Mouse (Mus musculus): Measurements from ENCODE around the gene Ilkap. TPM values are rescaled to one million over a fixed set of nuclear protein-coding genes. Genes with fewer than 3 reads are reported as not detected.

Ilkap gene
- polyA plus RNA-seq, 1 experiment from 2014 or later: 104 TPM

DNA sequence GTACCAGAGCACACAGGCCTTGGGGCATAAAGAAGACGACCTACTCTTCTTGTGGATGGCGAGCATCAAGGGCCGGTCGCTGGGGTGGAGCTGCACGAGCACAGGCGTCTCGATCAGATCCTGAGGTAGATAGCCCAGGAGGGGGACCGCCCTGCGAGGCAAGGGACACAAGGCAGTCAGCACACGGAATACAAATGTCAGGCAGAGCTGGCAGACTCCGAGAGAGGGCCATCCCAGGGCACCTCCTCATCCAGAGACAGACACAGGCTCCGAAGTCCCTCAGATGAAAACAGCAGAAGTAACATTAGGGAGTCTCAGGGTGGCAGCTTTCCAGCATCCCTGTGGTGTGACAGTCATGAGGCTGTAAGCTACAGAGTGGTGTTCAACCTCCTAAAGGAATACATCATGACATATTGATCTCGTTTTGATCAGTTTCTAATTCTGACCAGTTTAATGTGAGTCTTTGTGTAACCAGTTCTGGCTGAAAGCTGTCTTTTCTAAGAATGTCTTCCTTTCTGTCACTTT, 37.1 kb upstream of the Ilkap start:
- Histone ChIP-seq H3K4me1 (replicated peaks) (peaks cover 24% of the 10 kb centered on the region), H3K9ac (no peak overlapping the region), H3K4me3 (no peak overlapping the region), H3K9me3 (replicated peaks) (no peaks in the 10 kb centered on the region), H3K4me2 (no peak overlapping the region), H3K27me3 (replicated peaks) (no peaks in the 10 kb centered on the region), H3K27ac (ENCODE audit: poor library complexity, severe bottlenecking) (peak overlapping the region; percentile 82), H3K36me3 (peaks cover 47% of the 10 kb centered on the region)
- 82% methylated on average over 13 of the region's 13 CpGs for WGBS
- no peak for ATAC-seq (ENCODE audit: insufficient number of reproducible peaks, low FRiP score)

DNA sequence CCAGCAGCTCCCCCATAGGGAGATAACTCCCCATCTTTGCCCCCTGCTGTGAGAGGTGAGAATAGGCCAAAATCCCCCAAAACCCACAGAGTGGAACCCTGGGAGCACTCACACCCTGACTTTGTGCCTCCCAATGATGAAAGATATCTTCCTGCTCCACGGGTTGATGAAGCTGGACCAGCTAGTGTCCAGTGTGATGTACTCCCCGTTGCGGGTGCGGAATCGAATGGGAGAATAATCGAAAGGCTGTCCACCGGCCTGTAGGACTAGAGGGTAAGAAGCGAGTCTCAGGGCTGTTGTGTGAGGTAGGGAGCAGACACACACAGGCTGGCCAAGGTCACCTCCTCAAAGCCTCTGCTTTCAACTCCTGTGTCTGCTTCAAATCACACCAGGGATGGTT, 36.3 kb upstream of the Ilkap start:
- no peak for ATAC-seq (ENCODE audit: insufficient number of reproducible peaks, low FRiP score)
- no peak overlapping the region for H3K9ac ChIP-seq
- no peak overlapping the region for H3K27ac ChIP-seq (ENCODE audit: poor library complexity, severe bottlenecking)

DNA sequence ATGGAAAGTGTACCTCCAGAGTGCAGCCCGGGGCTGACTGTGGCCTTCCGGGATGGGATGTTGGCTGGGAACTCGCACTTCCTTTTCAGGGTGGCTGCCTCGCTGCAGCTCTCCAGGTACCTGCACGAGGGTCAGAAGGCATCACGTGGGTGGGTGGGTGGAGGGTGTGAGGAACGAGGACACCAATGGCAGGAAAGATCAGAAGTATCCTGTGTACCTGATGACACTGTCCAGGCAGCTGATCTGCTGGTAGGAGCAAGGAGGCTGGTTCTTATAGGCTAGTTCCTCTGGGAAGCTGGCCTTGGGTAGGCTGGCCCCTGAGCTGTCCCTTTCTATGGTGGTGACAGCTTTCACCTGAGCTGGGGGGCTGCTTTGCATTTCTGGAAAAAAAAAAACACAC, 32.1 kb upstream of the Ilkap start:
- WGBS: 81% methylated on average over 7 of the region's 7 CpGs
- no peaks in the 10 kb centered on the region for H3K9me3 ChIP-seq (replicated peaks)
- H3K4me2 ChIP-seq: no peak overlapping the region
- H3K27me3 ChIP-seq (replicated peaks): no peaks in the 10 kb centered on the region
- H3K9ac ChIP-seq: no peak overlapping the region
- ATAC-seq (ENCODE audit: insufficient number of reproducible peaks, low FRiP score): no peak
- no peak overlapping the region for H3K4me3 ChIP-seq
- H3K27ac ChIP-seq (ENCODE audit: poor library complexity, severe bottlenecking): no peak overlapping the region
- H3K4me1 ChIP-seq (replicated peaks): peaks cover 9% of the 10 kb centered on the region
- peaks cover 48% of the 10 kb centered on the region for H3K36me3 ChIP-seq

More for the DNA sequence above, 36.3 kb upstream of the Ilkap start:
- peaks cover 24% of the 10 kb centered on the region for H3K4me1 ChIP-seq (replicated peaks)
- no peaks in the 10 kb centered on the region for H3K27me3 ChIP-seq (replicated peaks)
- H3K36me3 ChIP-seq: peaks cover 42% of the 10 kb centered on the region
- H3K9me3 ChIP-seq (replicated peaks): no peaks in the 10 kb centered on the region
- no peak overlapping the region for H3K4me3 ChIP-seq
- WGBS: 89% methylated on average over 8 of the region's 8 CpGs
- H3K4me2 ChIP-seq: no peak overlapping the region

DNA sequence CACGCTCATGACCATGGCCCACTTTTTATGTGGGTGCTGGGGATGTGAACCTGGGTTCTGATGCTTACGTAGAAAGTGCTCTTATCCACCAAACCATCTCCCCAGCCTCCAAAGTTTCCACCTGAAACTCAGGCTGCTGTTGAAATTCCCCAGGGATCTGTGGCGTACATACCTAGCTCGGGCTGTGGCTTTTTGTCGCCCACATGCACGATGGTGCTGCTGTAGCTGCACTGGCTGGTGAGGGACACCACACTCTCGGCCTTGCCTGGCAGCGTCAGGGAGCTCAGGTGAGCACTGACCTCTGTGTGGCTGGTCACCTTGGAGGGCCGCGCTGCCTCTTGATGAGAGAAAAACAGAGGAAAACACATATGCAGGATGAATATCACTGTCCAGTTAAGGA, 30.6 kb upstream of the Ilkap start:
- no peaks in the 10 kb centered on the region for H3K4me1 ChIP-seq (replicated peaks)
- no peak for ATAC-seq (ENCODE audit: insufficient number of reproducible peaks, low FRiP score)
- H3K9me3 ChIP-seq (replicated peaks): no peaks in the 10 kb centered on the region
- no peak overlapping the region for H3K9ac ChIP-seq
- peaks cover 46% of the 10 kb centered on the region for H3K36me3 ChIP-seq
- no peak overlapping the region for H3K4me2 ChIP-seq
- no peak overlapping the region for H3K27ac ChIP-seq (ENCODE audit: poor library complexity, severe bottlenecking)
- no peaks in the 10 kb centered on the region for H3K27me3 ChIP-seq (replicated peaks)
- 92% methylated on average over 10 of the region's 10 CpGs for WGBS
- no peak overlapping the region for H3K4me3 ChIP-seq

DNA sequence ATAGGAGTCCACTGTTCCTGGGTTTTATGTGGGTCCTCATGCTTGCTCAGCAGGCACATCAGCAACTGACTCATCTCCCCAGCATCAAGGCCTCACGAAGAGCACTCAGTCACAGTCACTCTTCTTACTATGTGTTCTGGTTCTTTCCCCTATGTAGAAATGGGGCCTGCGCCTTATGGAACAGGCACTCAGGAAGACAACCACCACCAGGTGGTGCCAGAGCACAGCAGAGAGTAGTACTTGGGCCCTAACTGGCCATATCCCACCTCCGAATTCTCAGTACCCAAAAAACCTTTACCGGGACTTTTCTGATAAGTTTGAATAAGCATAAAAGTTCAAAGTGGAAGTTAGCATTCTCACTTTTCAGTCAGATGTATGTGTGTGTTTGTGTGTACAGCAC, 30.0 kb upstream of the Ilkap start:
- H3K4me1 ChIP-seq (replicated peaks): no peaks in the 10 kb centered on the region
- WGBS: 34% methylated on average over 4 of the region's 4 CpGs
- peaks cover 46% of the 10 kb centered on the region for H3K36me3 ChIP-seq
- no peak overlapping the region for H3K4me2 ChIP-seq
- no peak for ATAC-seq (ENCODE audit: insufficient number of reproducible peaks, low FRiP score)
- H3K27me3 ChIP-seq (replicated peaks): no peaks in the 10 kb centered on the region
- no peaks in the 10 kb centered on the region for H3K9me3 ChIP-seq (replicated peaks)
- no peak overlapping the region for H3K9ac ChIP-seq
- no peak overlapping the region for H3K4me3 ChIP-seq
- no peak overlapping the region for H3K27ac ChIP-seq (ENCODE audit: poor library complexity, severe bottlenecking)

DNA sequence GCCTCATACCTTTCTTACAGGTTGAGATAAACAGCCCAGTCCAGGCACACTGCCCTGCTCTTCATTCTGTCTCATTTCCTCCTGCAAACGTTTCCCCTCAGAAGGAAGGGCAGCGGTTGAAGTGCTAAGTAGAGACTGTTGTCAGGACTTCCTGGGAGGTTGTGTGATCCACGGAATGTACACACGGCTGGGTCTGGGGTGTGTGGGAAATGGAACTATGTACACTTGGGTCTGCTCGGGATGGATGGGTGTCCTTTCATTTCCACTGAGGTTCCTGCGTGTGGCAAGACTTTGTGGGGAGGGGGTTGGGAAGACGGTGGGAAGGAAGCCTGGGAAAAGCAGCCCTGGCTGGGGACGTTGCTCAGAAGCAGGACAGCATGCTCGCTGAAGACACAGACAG, 27.8 kb upstream of the Ilkap start:
- no peaks in the 10 kb centered on the region for H3K27me3 ChIP-seq (replicated peaks)
- H3K9ac ChIP-seq: no peak overlapping the region
- ATAC-seq (ENCODE audit: insufficient number of reproducible peaks, low FRiP score): no peak
- no peak overlapping the region for H3K27ac ChIP-seq (ENCODE audit: poor library complexity, severe bottlenecking)
- no peak overlapping the region for H3K4me2 ChIP-seq
- H3K4me3 ChIP-seq: no peak overlapping the region
- no peaks in the 10 kb centered on the region for H3K4me1 ChIP-seq (replicated peaks)
- no peaks in the 10 kb centered on the region for H3K9me3 ChIP-seq (replicated peaks)
- H3K36me3 ChIP-seq: peaks cover 31% of the 10 kb centered on the region
- 72% methylated on average over 9 of the region's 9 CpGs for WGBS

DNA sequence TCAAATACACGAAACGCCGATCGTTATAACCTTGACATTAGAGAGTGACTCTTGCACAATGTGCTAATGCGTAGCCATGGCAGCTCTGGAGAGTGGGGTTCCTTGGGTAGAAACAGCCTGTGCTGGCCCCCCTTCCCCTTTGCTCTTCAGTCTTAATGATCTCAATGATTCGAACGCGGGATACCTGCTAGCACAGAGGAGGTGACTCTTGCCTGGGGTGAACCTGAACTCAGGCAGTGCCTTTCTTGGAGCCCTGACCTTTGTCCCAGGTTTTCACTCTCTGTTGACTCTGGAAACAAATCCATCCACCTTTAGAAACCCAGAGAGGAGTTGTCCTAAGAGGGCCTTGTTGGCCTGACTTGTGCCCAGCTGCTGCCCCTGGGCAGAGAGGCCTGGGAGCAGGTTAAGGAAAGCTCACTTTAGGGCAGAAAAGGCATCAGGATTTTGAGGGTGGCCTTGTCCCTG, 22.0 kb upstream of the Ilkap start:
- Histone ChIP-seq H3K27me3 (replicated peaks) (no peaks in the 10 kb centered on the region), H3K4me1 (replicated peaks) (no peaks in the 10 kb centered on the region; the same call in 1 of the 2 replicates), H3K27ac (ENCODE audit: poor library complexity, severe bottlenecking) (no peak overlapping the region), H3K9me3 (replicated peaks) (no peaks in the 10 kb centered on the region), H3K4me3 (no peak overlapping the region), H3K36me3 (peaks cover 49% of the 10 kb centered on the region), H3K4me2 (no peak overlapping the region), H3K9ac (no peak overlapping the region)
- no peak for ATAC-seq (ENCODE audit: insufficient number of reproducible peaks, low FRiP score)
- 92% methylated on average over 8 of the region's 8 CpGs for WGBS

DNA sequence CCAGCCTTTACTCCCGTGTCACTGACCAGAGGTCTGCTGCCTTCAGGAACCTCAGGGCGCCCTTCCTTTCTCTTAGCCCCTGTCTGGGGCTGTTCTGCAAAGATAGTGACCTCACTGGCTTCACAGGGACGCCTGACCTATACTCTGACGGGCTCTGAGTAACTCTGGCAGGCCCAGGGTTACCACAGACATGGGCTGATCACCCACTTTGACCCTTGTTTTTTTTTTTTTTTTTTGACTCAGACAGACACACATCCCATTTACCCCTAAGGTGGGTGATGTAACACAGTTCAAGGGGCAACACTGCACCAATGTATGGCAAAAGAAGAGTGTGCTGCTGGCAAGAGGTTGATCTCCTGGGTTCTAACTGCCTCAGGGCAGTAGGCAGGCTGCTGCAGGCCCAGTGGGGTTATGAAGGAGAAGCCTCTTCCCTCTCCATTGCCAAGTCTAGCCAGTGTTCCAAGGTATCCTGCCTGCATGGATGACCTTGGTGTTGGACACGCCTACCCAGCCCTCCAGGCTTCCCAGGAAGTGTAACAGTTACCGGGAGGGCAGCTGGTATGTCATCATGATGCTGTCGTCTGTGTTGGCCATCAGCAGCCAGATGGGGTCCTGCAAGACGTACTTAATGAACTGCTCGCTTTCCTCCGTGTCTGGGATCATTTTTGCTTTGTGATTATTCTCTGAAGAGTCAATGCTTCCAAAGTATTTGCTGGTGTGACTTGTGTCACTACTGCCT, 21.4 kb upstream of the Ilkap start:
- Histone ChIP-seq H3K9ac (no peak overlapping the region), H3K4me1 (replicated peaks) (peaks cover 5% of the 10 kb centered on the region), H3K27ac (ENCODE audit: poor library complexity, severe bottlenecking) (no peak overlapping the region), H3K4me3 (no peak overlapping the region), H3K27me3 (replicated peaks) (no peaks in the 10 kb centered on the region), H3K9me3 (replicated peaks) (no peaks in the 10 kb centered on the region), H3K4me2 (no peak overlapping the region), H3K36me3 (peaks cover 49% of the 10 kb centered on the region)
- WGBS: 65% methylated on average over 10 of the region's 10 CpGs
- ATAC-seq (ENCODE audit: insufficient number of reproducible peaks, low FRiP score): no peak

DNA sequence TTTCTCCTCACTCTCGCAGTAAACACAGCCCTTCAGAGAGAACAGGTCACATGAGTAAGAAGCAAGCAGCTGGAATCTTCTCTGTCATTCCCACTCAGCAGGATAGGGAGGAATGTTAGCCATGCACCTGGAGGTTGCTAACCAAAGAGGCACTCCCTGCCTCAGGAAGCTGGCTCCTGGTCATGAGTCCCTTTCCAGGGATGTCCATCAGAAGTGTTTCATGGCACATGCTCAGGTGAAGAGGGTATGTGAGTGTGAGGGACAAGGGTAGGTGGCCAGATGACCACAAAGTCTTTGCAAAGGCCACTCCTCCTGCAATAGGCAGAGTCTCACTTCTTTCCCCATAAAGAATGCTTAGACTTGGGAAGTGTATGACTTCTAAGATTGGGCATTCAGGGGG, 19.4 kb upstream of the Ilkap start:
- H3K4me1 ChIP-seq (replicated peaks): peaks cover 18% of the 10 kb centered on the region
- no peaks in the 10 kb centered on the region for H3K27me3 ChIP-seq (replicated peaks)
- no peak overlapping the region for H3K27ac ChIP-seq (ENCODE audit: poor library complexity, severe bottlenecking)
- H3K4me2 ChIP-seq: no peak overlapping the region
- H3K4me3 ChIP-seq: no peak overlapping the region
- H3K9ac ChIP-seq: no peak overlapping the region
- ATAC-seq (ENCODE audit: insufficient number of reproducible peaks, low FRiP score): no peak
- H3K9me3 ChIP-seq (replicated peaks): no peaks in the 10 kb centered on the region
- peaks cover 40% of the 10 kb centered on the region for H3K36me3 ChIP-seq
- WGBS: 50% methylated on average over 1 of the region's 1 CpGs

DNA sequence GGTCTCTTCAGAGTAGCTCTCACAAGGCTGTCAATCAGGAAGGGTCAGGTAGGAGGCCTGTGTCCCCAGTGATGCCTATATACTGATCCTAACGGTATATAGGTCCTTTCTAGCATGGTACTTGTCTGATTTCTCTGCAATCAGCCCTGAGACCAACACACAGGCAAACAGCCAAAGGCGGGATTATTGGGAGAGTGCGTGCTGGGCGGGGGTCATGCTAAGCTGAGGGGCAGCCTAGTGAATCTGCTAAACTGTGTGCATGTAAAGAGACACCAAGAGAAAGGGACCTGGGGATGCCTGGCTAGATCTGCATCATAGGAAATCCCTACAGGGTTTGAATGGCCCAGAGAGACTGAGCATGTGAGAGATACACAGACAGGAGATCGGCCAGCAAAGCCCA, 16.7 kb upstream of the Ilkap start:
- no peak overlapping the region for H3K4me3 ChIP-seq
- peaks cover 32% of the 10 kb centered on the region for H3K4me1 ChIP-seq (replicated peaks)
- no peaks in the 10 kb centered on the region for H3K9me3 ChIP-seq (replicated peaks)
- no peaks in the 10 kb centered on the region for H3K27me3 ChIP-seq (replicated peaks)
- peak overlapping the region; percentile 94; the same call in 1 of the 2 replicates for H3K27ac ChIP-seq (ENCODE audit: poor library complexity, severe bottlenecking)
- H3K9ac ChIP-seq: peak overlapping the region; percentile 74; the same call in 1 of the 2 replicates
- 83% methylated on average over 5 of the region's 5 CpGs for WGBS
- peaks cover 30% of the 10 kb centered on the region for H3K36me3 ChIP-seq
- ATAC-seq (ENCODE audit: insufficient number of reproducible peaks, low FRiP score): no peak
- no peak overlapping the region for H3K4me2 ChIP-seq

DNA sequence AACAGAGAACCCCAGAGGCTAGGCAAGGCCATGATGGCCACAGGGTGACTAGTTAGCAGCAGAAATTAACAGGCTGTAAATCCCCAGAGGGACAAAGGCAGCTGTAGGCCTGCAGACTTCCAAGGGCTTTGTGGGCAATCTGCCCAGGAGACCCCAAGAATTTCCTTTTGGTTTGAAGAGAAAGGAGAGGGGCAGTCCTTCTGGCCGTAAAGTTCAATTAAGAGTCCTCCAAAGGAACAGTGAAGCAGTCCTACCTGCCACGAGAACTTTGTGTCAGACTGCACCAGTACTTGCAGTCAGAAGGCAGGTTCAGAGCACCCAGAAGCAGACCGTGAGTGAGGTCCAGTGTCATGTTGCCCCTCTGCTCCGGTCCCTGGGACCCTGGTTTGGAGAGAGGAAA, 16.3 kb upstream of the Ilkap start:
- Histone ChIP-seq H3K9me3 (replicated peaks) (no peaks in the 10 kb centered on the region), H3K4me2 (peak overlapping the region; percentile 97), H3K4me1 (replicated peaks) (peaks cover 32% of the 10 kb centered on the region), H3K27ac (ENCODE audit: poor library complexity, severe bottlenecking) (peak overlapping the region; percentile 94), H3K27me3 (replicated peaks) (no peaks in the 10 kb centered on the region), H3K36me3 (peaks cover 26% of the 10 kb centered on the region), H3K9ac (peak overlapping the region; percentile 74), H3K4me3 (no peak overlapping the region)
- 69% methylated on average over 4 of the region's 4 CpGs for WGBS
- no peak for ATAC-seq (ENCODE audit: insufficient number of reproducible peaks, low FRiP score)
